Mouse (Mus musculus) CH12.LX (cell line): Measurements from ENCODE around the gene Cyp2e1.

Experiments used
- CTCF ChIP-seq, 2 experiments: IDR thresholded peaks in 1 of 2; conservative IDR thresholded peaks in 1 of 2; 2 replicates each; pipeline ENCODE4 v1.5.1; 2011 to 2012; ENCODE audit warnings: low read depth in 2 of 2, low read length in 2 of 2, improper control_type of control experiment in 1 of 2, inconsistent platforms in 1 of 2, mild to moderate bottlenecking in 1 of 2, moderate library complexity in 1 of 2
- EP300 ChIP-seq: IDR thresholded peaks from 2 replicates; pipeline ENCODE4 v1.6.1; 2011; ENCODE audit warnings: low read length, improper control_type of control experiment
- GABPA ChIP-seq: IDR thresholded peaks from 2 replicates; pipeline ENCODE4 v1.6.1; 2012; ENCODE audit warnings: low read depth, low read length, improper control_type of control experiment, inconsistent platforms; ENCODE audit not compliant: insufficient replicate concordance
- POLR2A ChIP-seq: IDR thresholded peaks from 2 replicates; pipeline ENCODE4 v1.6.1; 2011; ENCODE audit warnings: low read depth, mild to moderate bottlenecking, improper control_type of control experiment, low read length
- RAD21 ChIP-seq: IDR thresholded peaks from 2 replicates; pipeline ENCODE4 v1.6.1; 2011; ENCODE audit warnings: low read depth, mild to moderate bottlenecking, low read length, improper control_type of control experiment, moderate library complexity
- SIN3A ChIP-seq: IDR thresholded peaks from 2 replicates; pipeline ENCODE4 v1.6.1; 2012; ENCODE audit warnings: low read length, improper control_type of control experiment, inconsistent platforms
- TCF12 ChIP-seq: IDR thresholded peaks from 2 replicates; pipeline ENCODE4 v1.6.1; 2014; ENCODE audit warnings: low read depth, mild to moderate bottlenecking, inconsistent platforms, low read length, improper control_type of control experiment
- USF1 ChIP-seq: IDR thresholded peaks from 2 replicates; pipeline ENCODE4 v1.6.1; 2014; ENCODE audit warnings: low read depth, mild to moderate bottlenecking, inconsistent platforms, low read length, improper control_type of control experiment

DNA sequence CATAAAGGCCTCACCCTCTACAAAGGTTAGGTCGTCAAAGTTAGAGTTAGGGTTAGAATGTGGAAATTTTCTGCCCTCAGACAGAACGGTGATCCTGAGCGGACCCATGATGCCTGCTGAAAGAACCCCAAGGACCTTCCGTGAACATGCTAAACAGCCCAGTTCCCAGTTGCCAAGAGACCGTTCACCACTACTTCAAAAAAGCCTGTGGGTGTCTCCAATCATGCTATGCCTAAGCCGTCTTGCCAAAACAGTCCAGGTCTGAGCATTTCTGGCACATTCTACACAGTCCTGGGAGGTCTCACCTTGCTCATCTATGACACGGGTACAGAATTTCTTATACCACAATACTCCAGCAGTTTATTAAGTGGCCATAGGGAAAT lies 24.5 kb downstream of the Cyp2e1 start:
- TF ChIP-seq SIN3A = no peak
- TF ChIP-seq EP300 = no peak
- TF ChIP-seq USF1 = no peak
- no peak for TF ChIP-seq CTCF (conservative IDR thresholded peaks at IDR 0.05 in 1 of 2, IDR thresholded peaks at IDR 0.05 in 1 of 2; ENCODE audit: low read depth in 2 of 2, low read length in 2 of 2)
- no peak for TF ChIP-seq POLR2A
- TF ChIP-seq TCF12 = no peak
- no peak for TF ChIP-seq RAD21
- no peak for TF ChIP-seq GABPA
